Mouse (Mus musculus) bone marrow, adult 2 months (tissue): ENCODE data around the gene Apoa4.

Experiments
- CTCF ChIP-seq: fragments of 200-500 bp; IDR thresholded peaks from 2 replicates; pipeline ENCODE4 v1.5.1; 2011; ENCODE audit warnings: low read length, control low read depth; ENCODE audit not compliant: control insufficient read depth, insufficient read depth
- POLR2A ChIP-seq: fragments of 200-500 bp; IDR thresholded peaks from 2 replicates; pipeline ENCODE4 v1.6.1; 2011; ENCODE audit warnings: low read depth, mild to moderate bottlenecking, control low read depth, low read length, borderline replicate concordance; ENCODE audit not compliant: control insufficient read depth

- TF ChIP-seq POLR2A (no peak), CTCF (no peak)
Observed at GRCm38 (mm10) chr9:46194809-46195208, 45.7 kb upstream of the Apoa4 start.
